Mouse (Mus musculus): ENCODE data around the gene Far2. TPM values are rescaled to one million over a fixed set of nuclear protein-coding genes. Genes with fewer than 3 reads are reported as not detected.
A peak's percentile ranks its signal among the peaks of the same experiment; 100 is the strongest.

Far2 gene
- 11.1 and 11.2 TPM in 2 replicates for polyA plus RNA-seq (2015; fragmentation: Nextera tagmentation; extraction: Ambion mirVana)

DNA sequence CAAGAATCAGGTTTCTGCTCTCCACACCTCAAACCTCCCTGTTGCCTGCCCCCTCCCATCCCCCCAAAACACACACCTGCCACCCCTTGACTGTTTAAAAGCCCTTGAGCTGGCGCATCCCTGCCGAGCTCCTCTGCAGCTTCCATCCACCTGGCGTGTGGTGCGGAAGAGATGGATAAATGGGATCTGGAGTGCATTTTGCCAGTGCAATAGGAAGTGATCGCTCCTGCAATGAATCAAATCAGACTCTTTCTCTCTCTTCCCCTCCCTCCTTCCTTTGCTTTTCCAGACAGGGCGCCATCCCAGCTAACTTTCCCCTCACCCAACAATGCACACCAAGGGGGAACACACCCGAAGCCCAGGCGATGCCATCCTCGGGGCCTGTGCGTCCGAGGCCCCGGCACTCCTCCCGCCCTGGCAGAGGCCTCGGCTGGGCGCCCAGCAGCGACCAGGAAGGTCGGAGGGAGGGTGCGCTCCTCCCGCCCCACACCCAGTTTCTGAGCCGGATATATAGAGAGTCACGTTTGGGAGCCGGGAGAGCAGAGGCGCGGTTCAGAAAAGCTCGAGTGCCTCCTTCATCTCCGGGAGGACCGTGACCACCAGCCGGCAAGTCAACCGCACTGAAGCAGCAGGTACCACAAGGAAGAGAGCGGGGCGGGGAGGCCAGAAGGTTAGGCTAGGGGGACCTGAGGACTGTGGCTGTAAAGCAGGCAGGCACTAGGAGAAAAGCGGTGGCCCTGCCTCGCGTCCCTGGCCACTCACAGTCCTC is at the start of gene Far2:
TSS of gene Far2 (plus strand) at position 379 of the 769 bp plus-strand sequence.
- Histone ChIP-seq H3K4me3 (peak within 1 kb of the TSS; percentile 50), H3K27ac (replicated peaks) (peak within 1 kb of the TSS; percentile 46; the same call in 1 of the 2 replicates), H3K36me3 (no peaks in the 10 kb centered on the region), H3K27me3 (0 out of 2 replicates have a peak, but pooled peaks cover 8% of the 10 kb centered on the region), H3K9ac (peak within 1 kb of the TSS; percentile 72), H3K4me2 (peak within 1 kb of the TSS; percentile 77), H3K4me1 (replicated peaks) (peaks cover 9% of the 10 kb centered on the region), H3K9me3 (no peaks in the 10 kb centered on the region)
- ATAC-seq (ENCODE audit: low read depth), result peak; percentile 88
- WGBS, result 3% methylated on average over 34 of the region's 34 CpGs

DNA sequence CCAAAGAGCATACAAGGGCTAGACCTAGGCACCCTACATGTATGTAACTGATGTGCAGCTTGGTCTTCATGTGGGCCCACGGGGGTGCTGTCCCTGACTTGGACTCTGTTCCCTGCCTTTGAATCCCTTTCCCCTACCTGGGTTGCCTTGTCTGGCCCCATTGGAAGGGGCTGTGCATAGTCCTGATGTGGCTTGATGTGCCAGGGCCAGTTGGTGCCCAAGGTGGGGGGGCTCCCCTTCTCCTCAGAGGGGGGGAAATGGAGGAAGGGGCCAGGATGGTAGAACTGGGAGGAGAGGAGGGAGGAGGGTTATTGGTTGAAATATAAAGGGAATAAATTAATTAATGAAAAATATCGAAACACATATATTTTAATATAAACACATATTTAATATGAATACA is 46.6 kb upstream of the Far2 start:
- no peak for ATAC-seq (ENCODE audit: low read depth)

DNA sequence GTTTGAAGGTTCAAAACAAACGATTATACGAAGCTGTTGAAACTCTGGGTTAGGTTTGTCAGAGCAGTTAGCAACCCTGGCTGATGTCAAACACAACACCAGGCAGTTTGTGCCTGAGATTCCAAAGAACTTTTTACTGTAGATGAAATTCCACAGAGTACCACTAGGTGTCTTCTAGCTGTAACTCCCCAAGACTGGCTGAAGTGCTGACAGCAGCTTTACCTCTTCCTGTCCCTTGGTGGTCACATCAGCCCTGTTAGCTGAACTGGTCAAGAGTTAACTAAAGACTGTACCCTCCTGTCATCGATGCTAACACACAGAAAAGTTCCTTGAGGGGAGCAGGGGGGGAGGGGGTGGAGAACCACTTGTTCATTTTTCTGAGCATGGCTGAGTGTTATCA is 46.0 kb upstream of the Far2 start:
- H3K9ac ChIP-seq, result no peak overlapping the region
- no peak for ATAC-seq (ENCODE audit: low read depth)
- WGBS, result 44% methylated on average over 3 of the region's 3 CpGs

More for the DNA sequence above, 46.6 kb upstream of the Far2 start:
- no peaks in the 10 kb centered on the region for H3K9me3 ChIP-seq
- H3K9ac ChIP-seq, result no peak overlapping the region
- no peaks in the 10 kb centered on the region for H3K4me1 ChIP-seq (replicated peaks)
- no peak overlapping the region for H3K4me3 ChIP-seq
- no peaks in the 10 kb centered on the region for H3K27me3 ChIP-seq
- no peaks in the 10 kb centered on the region for H3K36me3 ChIP-seq
- WGBS, result 84% methylated on average over 2 of the region's 2 CpGs
- H3K27ac ChIP-seq (replicated peaks), result no peak overlapping the region
- no peak overlapping the region for H3K4me2 ChIP-seq

DNA sequence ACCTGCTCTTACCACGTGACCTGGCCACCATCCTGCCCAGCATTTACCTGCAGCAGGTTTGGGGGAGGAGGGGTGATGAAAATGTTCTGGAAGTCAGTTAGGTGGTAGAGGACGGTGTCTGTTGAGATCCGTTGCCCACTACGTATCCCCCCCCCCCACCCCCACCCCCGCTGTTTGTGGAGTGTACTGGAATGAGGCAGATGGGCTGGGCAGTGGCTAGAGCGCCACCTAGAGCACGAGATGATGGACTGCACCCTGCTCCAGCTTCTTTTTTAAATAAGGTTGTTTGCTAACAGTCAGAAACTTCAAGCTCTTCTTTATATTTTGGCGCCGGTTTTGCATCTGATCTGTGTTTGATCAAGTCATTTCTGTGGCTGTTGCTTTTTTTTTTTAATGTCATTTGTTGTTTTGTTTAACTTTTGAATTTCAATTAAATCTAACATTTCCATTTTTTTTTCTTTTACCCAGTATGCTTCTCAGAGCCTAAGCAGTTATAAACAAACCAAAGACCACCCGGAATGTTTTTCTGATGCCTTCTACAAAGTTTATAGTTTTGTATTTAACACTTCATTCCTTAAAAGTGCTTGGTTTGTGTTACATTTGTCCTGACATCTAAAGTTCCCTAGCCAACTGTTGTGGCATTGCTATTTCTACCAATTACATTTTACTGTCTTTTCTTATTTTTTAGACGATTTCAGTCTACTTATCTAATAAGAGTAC is 40.8 kb upstream of the Far2 start:
- H3K4me2 ChIP-seq, result no peak overlapping the region
- H3K36me3 ChIP-seq, result no peaks in the 10 kb centered on the region
- H3K4me1 ChIP-seq (replicated peaks), result no peaks in the 10 kb centered on the region
- H3K9me3 ChIP-seq, result no peaks in the 10 kb centered on the region
- no peak overlapping the region for H3K4me3 ChIP-seq
- no peak overlapping the region for H3K9ac ChIP-seq
- WGBS, result 76% methylated on average over 11 of the region's 11 CpGs
- H3K27ac ChIP-seq (replicated peaks), result no peak overlapping the region
- H3K27me3 ChIP-seq, result no peaks in the 10 kb centered on the region
- no peak for ATAC-seq (ENCODE audit: low read depth)

More for the DNA sequence above, 46.0 kb upstream of the Far2 start:
- Histone ChIP-seq H3K36me3 (no peaks in the 10 kb centered on the region), H3K4me1 (replicated peaks) (no peaks in the 10 kb centered on the region), H3K9me3 (no peaks in the 10 kb centered on the region), H3K27ac (replicated peaks) (no peak overlapping the region), H3K4me2 (no peak overlapping the region), H3K27me3 (no peaks in the 10 kb centered on the region), H3K4me3 (no peak overlapping the region)

DNA sequence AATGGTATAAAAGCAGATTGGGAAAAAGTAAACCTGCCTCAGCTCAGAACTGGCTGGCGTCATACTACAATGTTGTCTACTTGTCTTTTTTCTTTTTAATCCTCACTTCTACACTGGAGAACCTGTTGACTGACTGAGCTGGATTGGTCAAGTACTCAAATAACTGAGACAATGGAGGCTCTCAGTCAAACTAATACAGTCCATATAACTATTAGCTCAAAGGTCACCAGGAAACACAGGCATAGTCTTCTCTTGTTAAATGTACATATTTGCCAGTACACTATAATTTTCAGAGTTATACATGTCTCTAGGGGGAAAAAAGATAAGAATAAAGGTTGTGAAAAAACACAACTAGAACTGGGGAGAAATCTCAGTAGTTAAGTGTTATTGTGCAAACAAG is 6.3 kb upstream of the Far2 start:
- ATAC-seq (ENCODE audit: low read depth), result no peak
- 98% methylated on average over 1 of the region's 1 CpGs for WGBS
- no peak overlapping the region for H3K4me2 ChIP-seq
- H3K9ac ChIP-seq, result no peak overlapping the region
- no peaks in the 10 kb centered on the region for H3K9me3 ChIP-seq
- no peak overlapping the region for H3K4me3 ChIP-seq
- H3K36me3 ChIP-seq, result no peaks in the 10 kb centered on the region
- H3K27ac ChIP-seq (replicated peaks), result no peak overlapping the region
- no peaks in the 10 kb centered on the region for H3K4me1 ChIP-seq (replicated peaks)
- H3K27me3 ChIP-seq, result no peaks in the 10 kb centered on the region

DNA sequence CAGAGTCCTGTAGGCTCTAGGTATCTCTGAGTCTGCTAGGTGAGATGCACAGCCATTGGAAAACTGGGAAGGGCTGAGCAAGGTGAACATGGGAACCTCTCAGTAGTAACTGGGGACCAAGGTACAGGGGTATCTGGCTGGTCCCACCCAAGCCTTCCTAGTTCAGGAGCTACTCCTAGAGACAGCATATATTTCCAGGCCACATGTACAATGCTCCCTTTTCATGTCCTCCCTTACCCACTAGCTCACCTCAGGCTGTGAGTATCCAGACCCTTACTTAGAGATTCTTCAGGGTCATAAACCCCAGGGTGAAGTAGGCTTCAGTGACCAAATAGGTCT is 560 bp downstream of the Far2 start:
- ATAC-seq (ENCODE audit: low read depth), result 0 out of 2 replicates have a peak, but pooled peaks have one; percentile 26
- Histone ChIP-seq H3K9ac (peak overlapping the region; percentile 72), H3K4me2 (peak overlapping the region; percentile 77), H3K36me3 (no peaks in the 10 kb centered on the region), H3K4me1 (replicated peaks) (peaks cover 9% of the 10 kb centered on the region), H3K27ac (replicated peaks) (no peak overlapping the region), H3K4me3 (peak overlapping the region; percentile 50), H3K27me3 (0 out of 2 replicates have a peak, but pooled peaks cover 8% of the 10 kb centered on the region), H3K9me3 (no peaks in the 10 kb centered on the region)

DNA sequence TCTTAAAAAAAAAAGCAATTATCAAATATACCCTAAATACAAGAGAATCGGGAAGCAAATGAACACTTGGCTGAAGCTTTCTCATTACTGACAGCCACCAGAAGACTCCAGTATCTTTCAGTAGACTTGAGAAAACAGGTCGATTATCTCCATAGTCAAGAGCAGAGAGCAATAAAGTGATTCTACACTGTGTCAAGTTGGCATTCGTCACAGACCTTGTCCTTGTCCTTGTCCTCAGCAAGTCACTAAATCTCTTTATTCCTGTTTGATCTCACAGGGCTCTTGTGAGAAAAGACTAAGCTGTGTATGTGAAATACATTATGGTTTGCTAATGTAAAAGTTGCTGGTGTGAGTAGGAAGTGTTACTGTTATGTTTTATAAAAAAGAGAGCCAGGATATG is 16.1 kb downstream of the Far2 start:
- ATAC-seq (ENCODE audit: low read depth), result no peak
- Histone ChIP-seq H3K4me1 (replicated peaks) (no peaks in the 10 kb centered on the region), H3K27ac (replicated peaks) (no peak overlapping the region), H3K4me2 (no peak overlapping the region), H3K27me3 (no peaks in the 10 kb centered on the region), H3K9me3 (no peaks in the 10 kb centered on the region), H3K4me3 (no peak overlapping the region), H3K36me3 (no peaks in the 10 kb centered on the region), H3K9ac (no peak overlapping the region)
- 91% methylated on average over 3 of the region's 3 CpGs for WGBS

DNA sequence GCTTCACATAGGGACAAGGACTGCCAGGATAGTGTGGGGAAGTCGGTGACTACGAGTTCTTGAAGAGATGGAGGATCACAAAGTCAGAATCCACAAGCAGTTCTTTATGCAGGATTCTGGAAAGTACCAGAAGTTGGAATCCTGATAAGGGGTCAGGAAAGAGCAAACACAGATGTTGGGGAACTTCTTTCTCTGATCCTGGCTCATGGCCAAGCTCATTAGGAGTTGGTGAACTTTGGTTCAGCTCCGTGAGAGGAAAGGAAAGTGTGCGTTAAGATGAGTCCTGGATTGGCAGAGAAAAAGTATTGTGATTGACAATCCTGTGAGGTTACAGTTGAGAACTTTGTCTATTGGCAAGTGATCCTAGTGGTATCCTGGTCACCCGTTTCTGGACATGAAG is 19.2 kb downstream of the Far2 start:
- no peaks in the 10 kb centered on the region for H3K4me1 ChIP-seq (replicated peaks)
- WGBS, result 88% methylated on average over 5 of the region's 5 CpGs
- no peaks in the 10 kb centered on the region for H3K9me3 ChIP-seq
- H3K27ac ChIP-seq (replicated peaks), result no peak overlapping the region
- no peak overlapping the region for H3K4me2 ChIP-seq
- no peak overlapping the region for H3K4me3 ChIP-seq
- no peaks in the 10 kb centered on the region for H3K27me3 ChIP-seq
- H3K9ac ChIP-seq, result no peak overlapping the region
- no peaks in the 10 kb centered on the region for H3K36me3 ChIP-seq
- no peak for ATAC-seq (ENCODE audit: low read depth)

DNA sequence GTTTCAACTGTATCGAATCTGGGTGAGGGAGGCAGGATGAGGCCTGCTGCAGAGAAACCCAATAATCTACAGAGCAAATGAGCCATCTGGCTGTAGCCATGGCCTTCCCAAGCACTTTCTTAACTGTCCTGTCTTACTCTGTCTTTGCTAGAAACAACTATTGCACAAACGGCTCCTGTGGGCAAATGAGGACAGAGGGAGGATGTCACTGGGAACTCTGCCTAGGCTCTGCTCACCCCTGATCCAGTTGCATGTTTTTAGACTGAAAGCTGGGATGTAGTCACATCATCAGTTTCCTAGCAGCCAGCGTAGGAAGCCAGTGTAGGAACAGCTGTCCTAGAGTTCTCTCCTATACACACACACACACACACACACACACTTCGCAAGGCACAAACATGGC is 21.7 kb downstream of the Far2 start:
- Histone ChIP-seq H3K9ac (no peak overlapping the region), H3K27ac (replicated peaks) (no peak overlapping the region), H3K36me3 (no peaks in the 10 kb centered on the region), H3K4me2 (no peak overlapping the region), H3K27me3 (no peaks in the 10 kb centered on the region), H3K4me3 (no peak overlapping the region), H3K4me1 (replicated peaks) (no peaks in the 10 kb centered on the region), H3K9me3 (no peaks in the 10 kb centered on the region)
- no peak for ATAC-seq (ENCODE audit: low read depth)
- WGBS, result 91% methylated on average over 4 of the region's 4 CpGs

DNA sequence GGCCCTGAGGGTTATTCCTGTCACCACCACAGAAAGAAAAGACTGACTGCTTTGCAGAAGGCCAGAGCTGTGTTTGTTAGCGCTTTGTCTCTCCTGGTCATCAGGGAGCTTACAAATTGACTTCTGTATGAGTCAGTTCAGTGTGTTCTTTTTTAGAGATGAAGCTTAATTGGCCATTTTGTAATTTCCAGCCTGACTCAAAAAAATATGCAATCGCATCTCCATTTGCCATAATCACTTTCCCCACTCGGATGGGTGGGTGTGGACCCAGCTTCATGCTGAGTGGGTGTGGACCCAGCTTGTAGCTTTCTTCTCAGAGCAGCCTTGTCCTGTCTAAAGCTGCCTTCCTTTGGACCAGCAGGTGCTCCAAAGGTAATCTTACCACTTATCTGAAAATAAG is 26.5 kb downstream of the Far2 start:
- Histone ChIP-seq H3K27ac (replicated peaks) (no peak overlapping the region), H3K4me3 (no peak overlapping the region), H3K27me3 (no peaks in the 10 kb centered on the region), H3K4me1 (replicated peaks) (no peaks in the 10 kb centered on the region), H3K36me3 (no peaks in the 10 kb centered on the region), H3K9me3 (no peaks in the 10 kb centered on the region), H3K4me2 (no peak overlapping the region), H3K9ac (no peak overlapping the region)
- WGBS, result 71% methylated on average over 3 of the region's 3 CpGs
- ATAC-seq (ENCODE audit: low read depth), result no peak

DNA sequence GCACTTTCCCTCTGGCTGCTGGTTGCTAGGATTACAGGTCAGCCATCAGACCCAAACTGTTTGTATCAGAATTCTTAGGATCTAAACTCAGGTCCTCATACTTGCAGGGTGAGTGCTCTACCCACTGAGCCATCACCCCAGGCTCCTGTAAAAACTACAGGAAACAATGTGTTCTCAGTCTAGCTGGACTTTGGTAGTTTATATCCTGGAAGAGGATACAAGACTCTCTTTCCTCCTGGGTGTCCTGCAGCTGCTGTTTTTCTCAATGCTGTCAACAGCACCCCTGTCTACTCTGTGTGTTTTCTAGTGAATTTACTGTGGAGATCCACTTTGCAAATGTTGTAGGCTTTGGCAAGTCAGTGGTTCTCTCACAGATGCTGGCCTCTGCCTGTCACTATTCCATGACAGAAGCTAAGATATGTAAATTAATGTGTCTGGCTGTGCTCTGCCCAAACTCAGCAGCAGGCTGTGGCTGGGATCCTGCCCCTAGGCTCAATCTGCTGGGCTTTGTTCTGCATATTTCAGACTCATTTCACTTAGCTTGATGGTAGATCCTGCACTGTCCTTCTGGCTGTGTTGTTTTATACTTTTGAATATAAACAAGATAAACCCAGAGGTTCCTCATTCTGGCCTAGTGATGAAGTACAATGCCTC is 27.3 kb downstream of the Far2 start:
- H3K4me1 ChIP-seq (replicated peaks), result no peaks in the 10 kb centered on the region
- no peak for ATAC-seq (ENCODE audit: low read depth)
- no peak overlapping the region for H3K9ac ChIP-seq
- H3K9me3 ChIP-seq, result no peaks in the 10 kb centered on the region
- no peaks in the 10 kb centered on the region for H3K27me3 ChIP-seq
- no peaks in the 10 kb centered on the region for H3K36me3 ChIP-seq
- H3K4me3 ChIP-seq, result no peak overlapping the region
- H3K27ac ChIP-seq (replicated peaks), result no peak overlapping the region
- no peak overlapping the region for H3K4me2 ChIP-seq

DNA sequence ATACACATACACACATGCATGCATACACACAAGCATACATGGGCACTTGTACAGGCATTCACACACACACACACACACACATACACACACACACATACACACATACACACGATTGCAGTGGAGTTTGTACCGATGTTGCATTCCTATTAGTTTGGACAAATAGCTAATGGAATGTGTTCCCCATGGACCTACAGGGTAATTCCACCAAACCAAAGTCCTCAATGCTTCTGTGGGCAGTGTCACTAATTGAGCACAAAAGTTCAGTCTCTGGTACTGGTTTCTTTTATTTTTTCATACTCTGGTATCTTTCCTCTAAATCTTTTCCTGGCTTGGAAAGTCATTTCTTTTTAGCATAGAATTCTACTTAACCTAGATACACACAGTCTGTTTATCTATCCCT is 36.8 kb downstream of the Far2 start:
- no peaks in the 10 kb centered on the region for H3K4me1 ChIP-seq (replicated peaks)
- no peak overlapping the region for H3K4me2 ChIP-seq
- ATAC-seq (ENCODE audit: low read depth), result no peak
- H3K36me3 ChIP-seq, result no peaks in the 10 kb centered on the region
- H3K4me3 ChIP-seq, result no peak overlapping the region
- no peak overlapping the region for H3K9ac ChIP-seq
- no peaks in the 10 kb centered on the region for H3K9me3 ChIP-seq
- H3K27ac ChIP-seq (replicated peaks), result no peak overlapping the region
- no peaks in the 10 kb centered on the region for H3K27me3 ChIP-seq
- WGBS, result 85% methylated on average over 2 of the region's 2 CpGs
